Mouse (Mus musculus) liver, adult 2 months (tissue): ENCODE measurements around the gene Camk2g.

ENCODE experiments used
- CTCF ChIP-seq: fragments of 200-500 bp; IDR thresholded peaks from 2 replicates; pipeline ENCODE4 v1.5.1; 2011; ENCODE audit warnings: low read depth, low read length, control low read depth
- POLR2A ChIP-seq: fragments of 200-500 bp; IDR thresholded peaks from 2 replicates; pipeline ENCODE4 v1.6.1; 2011; ENCODE audit warnings: low read length, control low read depth; ENCODE audit not compliant: insufficient read depth; ENCODE audit errors: extremely low read depth

- TF ChIP-seq CTCF (no peak), POLR2A (peak; percentile 68; the same call in 1 of the 2 replicates)
These were observed 59.7 kb downstream of the Camk2g start, which contains the start of gene Ndst2 for GRCm38 (mm10) chr14:20733952-20734774.
